Mouse (Mus musculus): Measurements from ENCODE around the gene Fam207a. TPM values are rescaled to one million over a fixed set of nuclear protein-coding genes. Genes with fewer than 3 reads are reported as not detected.

The Fam207a gene
- total and polyA plus RNA-seq, 3 experiments = 70.6 to 74.0 TPM; not detected in 1

GRCm38 (mm10) chr10:77461161-77461560 lies 54.4 kb downstream of the Fam207a start:
- no peak for DNase-seq (ENCODE audit: low read depth, low spot score)
- H3K4me3 ChIP-seq (ENCODE audit: control insufficient read depth in 1 of 2, insufficient read depth in 1 of 2, low read depth in 2 of 2, low read length in 2 of 2) = no peak overlapping the region
- H3K9ac ChIP-seq (ENCODE audit: control insufficient read depth, low read depth, low read length, poor library complexity, severe bottlenecking) = no peak overlapping the region
- no peaks in the 10 kb centered on the region for H3K36me3 ChIP-seq (ENCODE audit: control insufficient read depth in 1 of 2, insufficient read depth in 2 of 2, low read length in 2 of 2)
- no peak overlapping the region for H3K27ac ChIP-seq (ENCODE audit: control insufficient read depth, low read depth, low read length)
- no peaks in the 10 kb centered on the region for H3K4me1 ChIP-seq (ENCODE audit: control insufficient read depth in 1 of 2, insufficient read depth in 2 of 2, low read length in 2 of 2)
- H3K79me2 ChIP-seq (ENCODE audit: control insufficient read depth, insufficient read depth, low read length, poor library complexity) = no peaks in the 10 kb centered on the region
- no peaks in the 10 kb centered on the region for H3K9me3 ChIP-seq (replicated peaks; ENCODE audit: insufficient read depth, low read length)
- TF ChIP-seq CHD2 (IDR thresholded peaks at IDR 0.05; ENCODE audit: low read length) = no peak
- no peak for TF ChIP-seq ZKSCAN1 (IDR thresholded peaks at IDR 0.05; ENCODE audit: low read depth, low read length)
- TF ChIP-seq JUND (IDR thresholded peaks at IDR 0.05; ENCODE audit: low read depth, low read length) = no peak
- TF ChIP-seq SMC3 (IDR thresholded peaks at IDR 0.05; ENCODE audit: low read depth, low read length) = no peak
- no peak for TF ChIP-seq POLR2AphosphoS5 (IDR thresholded peaks at IDR 0.05; ENCODE audit: borderline replicate concordance, low read depth, low read length)
- TF ChIP-seq ELF1 (IDR thresholded peaks at IDR 0.05; ENCODE audit: low read depth, low read length) = no peak
- no peak for TF ChIP-seq MAFK (IDR thresholded peaks at IDR 0.05; ENCODE audit: borderline replicate concordance, low read depth, low read length)
- no peak for TF ChIP-seq MAX (IDR thresholded peaks at IDR 0.05; ENCODE audit: low read length)
- TF ChIP-seq ZC3H11A (IDR thresholded peaks at IDR 0.05; ENCODE audit: low read depth, low read length) = no peak
- no peak for TF ChIP-seq BHLHE40 (IDR thresholded peaks at IDR 0.05; ENCODE audit: borderline replicate concordance, low read depth, low read length)
- peaks cover 5 to 9% of the 10 kb centered on the region in 2 experiments for H3K27me3 ChIP-seq (ENCODE audit: control insufficient read depth in 1 of 2, insufficient read depth in 2 of 2, low read length in 2 of 2)

GRCm38 (mm10) chr10:77457701-77458100 lies 57.9 kb downstream of the Fam207a start:
- Histone ChIP-seq H3K9ac (ENCODE audit: control insufficient read depth, low read depth, low read length, poor library complexity, severe bottlenecking) (no peak overlapping the region), H3K9me3 (replicated peaks; ENCODE audit: insufficient read depth, low read length) (no peaks in the 10 kb centered on the region), H3K36me3 (ENCODE audit: control insufficient read depth in 1 of 2, insufficient read depth in 2 of 2, low read length in 2 of 2) (no peaks in the 10 kb centered on the region), H3K4me1 (ENCODE audit: control insufficient read depth in 1 of 2, insufficient read depth in 2 of 2, low read length in 2 of 2) (no peaks in the 10 kb centered on the region), H3K27me3 (ENCODE audit: control insufficient read depth in 1 of 2, insufficient read depth in 2 of 2, low read length in 2 of 2) (peaks cover 17 to 30% of the 10 kb centered on the region in 2 experiments), H3K27ac (ENCODE audit: control insufficient read depth, low read depth, low read length) (no peak overlapping the region), H3K4me3 (ENCODE audit: control insufficient read depth in 1 of 2, insufficient read depth in 1 of 2, low read depth in 2 of 2, low read length in 2 of 2) (no peak overlapping the region), H3K79me2 (ENCODE audit: control insufficient read depth, insufficient read depth, low read length, poor library complexity) (no peaks in the 10 kb centered on the region)
- TF ChIP-seq MEF2A (IDR thresholded peaks at IDR 0.05; ENCODE audit: extremely low read depth, insufficient replicate concordance, low read depth, low read length, poor library complexity, severe bottlenecking) = no peak
- TF ChIP-seq POLR2AphosphoS5 (IDR thresholded peaks at IDR 0.05; ENCODE audit: borderline replicate concordance, low read depth, low read length) = no peak
- no peak for TF ChIP-seq HCFC1 (IDR thresholded peaks at IDR 0.05; ENCODE audit: low read depth, low read length)
- no peak for TF ChIP-seq UBTF (IDR thresholded peaks at IDR 0.05; ENCODE audit: borderline replicate concordance, insufficient read depth, low read depth, low read length)
- no peak for TF ChIP-seq NRF1 (IDR thresholded peaks at IDR 0.05; ENCODE audit: insufficient read depth, low read depth, low read length, poor library complexity, severe bottlenecking)
- no peak for TF ChIP-seq RCOR1 (IDR thresholded peaks at IDR 0.05; ENCODE audit: low read depth, low read length)
- no peak for TF ChIP-seq ZKSCAN1 (IDR thresholded peaks at IDR 0.05; ENCODE audit: low read depth, low read length)
- no peak for TF ChIP-seq POLR2A (IDR thresholded peaks at IDR 0.05; ENCODE audit: control insufficient read depth in 1 of 2, insufficient read depth in 1 of 2, low read depth in 1 of 2, low read length in 2 of 2, poor library complexity in 1 of 2)
- DNase-seq (ENCODE audit: low read depth, low spot score) = no peak

Data from MEL (cell line).